In genomic region chr10:29199835-29200234, GRCm38 (mm10) we compare ENCODE assay signal across 17 mouse cellular contexts. TPM values are rescaled to one million over a fixed set of nuclear protein-coding genes. Genes with fewer than 3 reads are reported as not detected.
"Had no signal": no experiment of that assay in that cellular context is flagged by ENCODE, and none has a peak within 500 bp of the region (broad histone marks: within the 10 kb centered on the region; RNA-seq: fewer than 3 reads in every experiment).

No protein-coding gene starts in this region.

- H3K4me1 ChIP-seq: limb, embryonic 13.5 days; midbrain, embryonic 13.5 days; neural tube, embryonic 15.5 days had no signal

- H3K27me3 ChIP-seq: limb, embryonic 13.5 days; midbrain, embryonic 13.5 days; neural tube, embryonic 15.5 days had no signal

- H3K4me2 ChIP-seq: limb, embryonic 13.5 days; midbrain, embryonic 13.5 days; neural tube, embryonic 15.5 days had no signal

- H3K9ac ChIP-seq: limb, embryonic 13.5 days; liver, embryonic 14.5 days; midbrain, embryonic 13.5 days; neural tube, embryonic 15.5 days had no signal

- DNase-seq: kidney, postnatal 25 days; layer of hippocampus, adult 9-11 months; lung, adult 18-20 months; lung, postnatal 36 days; right cerebral cortex, adult 18-20 months; right cerebral cortex, postnatal 25 days; thymus, adult 18-20 months; thymus, postnatal 14 days had no signal

- H3K4me3 ChIP-seq: limb, embryonic 13.5 days; midbrain, embryonic 13.5 days; neural tube, embryonic 15.5 days had no signal

- ATAC-seq: lung, postnatal 0 days had no signal

- H3K36me3 ChIP-seq: limb, embryonic 13.5 days had no signal

- H3K27ac ChIP-seq: limb, embryonic 13.5 days; liver, embryonic 14.5 days; midbrain, embryonic 13.5 days; neural tube, embryonic 15.5 days had no signal

- H3K9me3 ChIP-seq: midbrain, embryonic 13.5 days; neural tube, embryonic 15.5 days had no signal

RNA-seq across cellular contexts. Expression of gene Gm49353, which starts 1.1 kb away (rescaled TPM):
- total RNA-seq: liver, adult 2 months; megakaryocyte progenitor cell, adult 5-6 weeks had no signal
- polyA plus RNA-seq: kidney, embryonic 16.5 days; limb, embryonic 13.5 days; liver, adult 2 months; liver, embryonic 14.5 days; lung, postnatal 0 days; small intestine, adult 2 months had no signal

RNA-seq across cellular contexts. Expression of gene 9330159F19Rik, which starts 11.6 kb away (rescaled TPM):
- total RNA-seq: megakaryocyte progenitor cell, adult 5-6 weeks had no signal
- polyA plus RNA-seq: liver, adult 2 months had no signal

RNA-seq across cellular contexts. Expression of gene Soga3, which starts 56.2 kb away (rescaled TPM):
- total RNA-seq: liver, adult 2 months; megakaryocyte progenitor cell, adult 5-6 weeks had no signal
- polyA plus RNA-seq: liver, adult 2 months had no signal
